Mouse (Mus musculus): ENCODE data around the gene Wfikkn1. TPM values are rescaled to one million over a fixed set of nuclear protein-coding genes. Genes with fewer than 3 reads are reported as not detected.
"Not testable (repeated sequence)": the region's sequence is repeated elsewhere in the genome, so short reads cannot be mapped to it uniquely, and the experiment has no call there.

The Wfikkn1 gene
- total RNA-seq, 2 experiments from 2014 or later = 1.7 TPM

- peak; percentile 90 for DNase-seq (ENCODE audit: extremely low spot score in 1 of 2, low spot score in 2 of 2)
- peak; percentile 15; the same call in 1 of the 2 replicates for TF ChIP-seq CTCF (IDR thresholded peaks at IDR 0.05)
- Histone ChIP-seq H3K27ac (peak overlapping the region; percentile 88), H3K4me3 (peak overlapping the region; percentile 77)
- intact Hi-C loops (cut with DNase I) = loop anchor here (5.0 kb wide), 1 partner anchor 42 kb away; the partner anchor contains the start of gene Rab40c
Measured at GRCm38 (mm10) chr17:25875171-25876136, 5.2 kb downstream of the Wfikkn1 start.

GRCm38 (mm10) chr17:25874721-25875170 lies 5.9 kb downstream of the Wfikkn1 start, which contains the start of gene Mettl26:
Gene Mettl26, plus strand, starts transcription at chr17:25875074.
- intact Hi-C loops (cut with DNase I) = loop anchor here (5.0 kb wide), 1 partner anchor 43 kb away; the partner anchor contains the start of gene Rab40c
- TF ChIP-seq CTCF (IDR thresholded peaks at IDR 0.05) = peak; percentile 18
- Histone ChIP-seq H3K4me3 (peak within 1 kb of the TSS; percentile 77), H3K27ac (peak within 1 kb of the TSS; percentile 88)
- DNase-seq (ENCODE audit: extremely low spot score in 1 of 2, low spot score in 2 of 2) = peak; percentile 93 to 99

- no peak for TF ChIP-seq CTCF (IDR thresholded peaks at IDR 0.05)
- intact Hi-C loops (cut with DNase I) = no loop called here
- peak overlapping the region; percentile 88 for H3K27ac ChIP-seq
- no peak for DNase-seq (ENCODE audit: extremely low spot score in 1 of 2, low spot score in 2 of 2)
- H3K4me3 ChIP-seq = peak overlapping the region; percentile 77
Measured at GRCm38 (mm10) chr17:25874148-25874720, 6.4 kb downstream of the Wfikkn1 start.

DNA sequence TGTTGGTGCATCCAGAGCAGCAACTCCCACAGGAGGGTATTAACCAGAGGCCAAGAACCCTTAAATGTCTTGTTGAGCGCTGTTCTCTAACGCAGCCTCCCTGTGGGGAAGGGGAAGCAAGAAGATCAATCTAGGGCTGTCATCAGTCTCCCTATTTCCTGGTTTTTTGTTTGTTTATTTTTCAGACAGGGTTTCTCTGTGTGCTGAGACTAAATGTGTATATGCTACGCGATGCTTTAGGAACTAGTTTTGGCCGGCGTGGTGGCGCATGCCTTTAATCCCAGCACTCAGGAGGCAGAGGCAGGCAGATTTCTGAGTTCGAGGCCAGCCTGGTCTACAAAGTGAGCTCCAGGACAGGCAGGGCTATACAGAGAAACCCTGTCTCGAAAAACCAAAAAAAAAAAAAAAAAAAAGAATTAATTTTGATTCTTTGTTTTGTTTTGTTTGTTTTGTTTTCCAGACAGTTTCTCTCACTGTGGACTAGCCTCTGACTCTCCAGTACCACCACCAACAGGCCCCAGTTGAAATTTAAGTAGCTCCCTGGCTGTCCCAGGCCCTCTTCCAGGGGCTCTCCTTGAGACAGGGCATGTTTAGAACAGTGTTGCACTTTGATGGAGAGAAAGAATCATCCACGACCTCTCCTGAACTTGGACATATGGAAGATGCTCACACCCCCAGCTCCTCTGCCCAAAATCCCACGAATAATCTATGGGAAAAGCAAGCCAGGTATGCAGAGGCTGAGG lies 7.1 kb downstream of the Wfikkn1 start:
- intact Hi-C loops (cut with DNase I) = no loop called here
- no peak for TF ChIP-seq CTCF (IDR thresholded peaks at IDR 0.05)
- Histone ChIP-seq H3K4me3 (no peak overlapping the region; the same call in 1 of the 2 replicates), H3K27ac (peak overlapping the region; percentile 88; the same call in 1 of the 2 replicates)
- DNase-seq (ENCODE audit: extremely low spot score in 1 of 2, low spot score in 2 of 2) = no peak

DNA sequence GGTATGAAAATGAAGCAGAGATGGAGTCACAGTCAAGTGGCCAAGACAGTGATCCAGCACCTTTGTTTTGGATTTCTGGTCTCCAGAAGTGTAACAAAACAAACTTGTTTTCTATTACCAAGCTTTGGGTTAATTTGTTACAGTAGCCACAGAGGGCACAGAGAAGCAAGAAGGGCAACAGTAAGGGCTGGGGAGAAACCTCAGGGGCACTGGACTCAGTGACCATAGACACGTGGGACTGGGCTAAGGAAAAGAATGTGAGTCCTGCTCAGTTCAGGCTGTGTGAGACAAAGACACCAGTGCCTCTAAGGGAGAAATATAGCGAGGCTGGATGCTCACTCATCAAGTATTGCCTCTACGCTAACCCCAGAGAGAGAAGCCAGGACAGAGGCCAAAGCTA lies 8.0 kb downstream of the Wfikkn1 start:
- intact Hi-C loops (cut with DNase I) = no loop called here
- Histone ChIP-seq H3K27ac (no peak overlapping the region), H3K4me3 (no peak overlapping the region)
- no peak for TF ChIP-seq CTCF (IDR thresholded peaks at IDR 0.05)
- no peak for DNase-seq (ENCODE audit: extremely low spot score in 1 of 2, low spot score in 2 of 2)

- intact Hi-C loops (cut with DNase I); H3K27ac ChIP-seq; DNase-seq (ENCODE audit: extremely low spot score in 1 of 2, low spot score in 2 of 2); H3K4me3 ChIP-seq: not testable (repeated sequence)
Measured at GRCm38 (mm10) chr17:25871566-25871965, 9.1 kb downstream of the Wfikkn1 start.

- TF ChIP-seq CTCF (IDR thresholded peaks at IDR 0.05) = no peak
- Histone ChIP-seq H3K27ac (no peak overlapping the region), H3K4me3 (no peak overlapping the region)
- intact Hi-C loops (cut with DNase I) = no loop called here
- no peak for DNase-seq (ENCODE audit: extremely low spot score in 1 of 2, low spot score in 2 of 2)
Measured at GRCm38 (mm10) chr17:25869954-25870353, 10.7 kb downstream of the Wfikkn1 start.

DNA sequence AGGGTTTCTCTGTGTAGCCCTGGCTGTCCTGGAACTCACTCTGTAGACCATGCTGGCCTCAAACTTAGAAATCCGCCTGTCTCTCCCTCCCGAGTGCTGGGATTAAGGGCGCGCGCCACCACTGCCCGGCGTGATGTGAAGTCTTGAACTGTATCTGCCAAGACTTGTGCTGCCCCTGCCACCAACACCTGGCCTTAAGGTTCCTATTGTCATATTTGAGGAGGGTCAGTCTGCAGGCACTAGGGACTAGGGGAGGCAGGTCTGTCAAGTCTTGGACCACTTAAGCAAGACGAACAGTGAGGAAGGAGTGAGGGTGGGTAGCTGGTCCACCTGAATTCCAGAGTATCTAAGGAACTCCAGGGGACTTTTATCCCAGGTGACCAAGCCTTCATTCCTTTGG lies 11.2 kb downstream of the Wfikkn1 start:
- TF ChIP-seq CTCF (IDR thresholded peaks at IDR 0.05) = no peak
- DNase-seq (ENCODE audit: extremely low spot score in 1 of 2, low spot score in 2 of 2) = no peak
- no peak overlapping the region for H3K27ac ChIP-seq
- H3K4me3 ChIP-seq = no peak overlapping the region
- intact Hi-C loops (cut with DNase I) = no loop called here

DNA sequence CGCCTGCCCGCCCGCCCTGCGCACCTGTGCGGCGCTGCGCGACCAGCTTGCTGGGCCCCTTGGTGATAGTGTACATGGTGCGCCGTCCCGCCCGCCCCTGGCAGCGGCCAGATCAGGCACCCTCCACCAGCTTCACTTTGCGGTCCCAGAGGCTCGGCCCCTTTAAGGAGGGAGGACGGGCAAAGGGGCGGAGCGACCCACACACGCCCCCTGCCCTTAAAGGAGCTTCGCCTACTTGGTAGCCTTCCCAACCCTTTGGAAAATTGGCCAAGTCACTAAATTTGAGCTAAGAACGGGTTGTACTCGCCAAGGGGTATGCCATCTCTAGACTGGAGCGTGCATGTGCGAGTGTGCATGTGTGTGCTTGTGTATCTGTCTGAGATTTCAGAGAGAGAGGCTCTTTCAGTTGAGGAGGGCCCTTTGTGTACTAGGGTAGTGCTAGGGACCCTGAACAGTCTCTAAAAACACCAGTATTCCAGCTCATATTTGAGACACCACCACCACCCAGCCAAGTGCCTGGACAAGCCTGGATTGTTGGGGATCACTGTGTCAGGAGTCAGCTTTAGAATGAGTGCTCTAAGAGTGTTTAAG lies 12.0 kb downstream of the Wfikkn1 start, which contains the start of gene Mcrip2:
TSS of gene Mcrip2 (minus strand) at position 164 of the 591 bp plus-strand sequence.
- intact Hi-C loops (cut with DNase I) = no loop called here
- H3K4me3 ChIP-seq = peak within 1 kb of the TSS; percentile 91
- peak within 1 kb of the TSS; percentile 88 for H3K27ac ChIP-seq
- DNase-seq (ENCODE audit: extremely low spot score in 1 of 2, low spot score in 2 of 2) = peak; percentile 80 to 82
- no peak for TF ChIP-seq CTCF (IDR thresholded peaks at IDR 0.05)

DNA sequence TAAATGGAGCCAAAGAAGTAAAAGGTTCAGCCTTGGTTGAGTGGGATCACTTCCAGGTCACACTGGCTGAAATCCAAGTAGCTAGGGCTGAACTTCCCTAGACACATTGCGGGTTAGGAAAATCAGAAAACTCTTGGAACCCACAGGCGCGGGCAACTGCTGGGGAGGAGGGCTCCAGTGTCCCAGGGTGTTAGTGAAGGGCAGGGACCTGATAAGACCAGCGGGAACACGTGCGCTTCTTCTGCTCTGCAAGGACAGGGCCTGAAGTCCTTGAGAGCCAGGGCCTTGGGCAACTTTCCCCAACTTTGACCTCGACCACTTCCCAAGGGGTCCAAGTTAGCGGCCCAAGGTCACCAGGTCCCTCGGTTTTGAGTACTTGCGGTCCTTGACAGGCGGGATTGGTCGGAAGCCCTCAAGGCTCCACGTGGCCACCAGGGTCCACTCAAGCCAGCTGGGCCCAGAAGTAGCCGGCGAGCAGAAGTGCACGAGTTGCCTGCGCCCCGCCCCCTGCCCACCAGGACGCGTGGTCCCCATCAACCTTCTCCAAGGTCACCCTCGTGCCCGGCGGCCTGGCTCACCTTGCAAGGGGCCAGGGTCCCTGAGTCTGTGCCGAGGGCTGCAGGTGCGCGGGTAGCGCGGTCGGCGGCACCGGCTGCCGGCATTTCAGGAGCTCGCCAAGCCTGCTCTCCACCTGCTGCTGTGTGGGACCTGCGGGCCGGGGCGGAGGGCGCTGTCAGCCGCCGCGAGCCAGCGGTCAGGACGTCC lies 12.6 kb downstream of the Wfikkn1 start:
- no peak for TF ChIP-seq CTCF (IDR thresholded peaks at IDR 0.05)
- peak overlapping the region; percentile 88 for H3K27ac ChIP-seq
- intact Hi-C loops (cut with DNase I) = no loop called here
- no peak for DNase-seq (ENCODE audit: extremely low spot score in 1 of 2, low spot score in 2 of 2)
- H3K4me3 ChIP-seq = peak overlapping the region; percentile 91

All from left cerebral cortex, adult 2 months (tissue).